Mouse (Mus musculus) midbrain, embryonic 14.5 days (tissue): Measurements from ENCODE around the gene Polr2i. TPM values are rescaled to one million over a fixed set of nuclear protein-coding genes. Genes with fewer than 3 reads are reported as not detected.

ENCODE experiments used
- ATAC-seq: fragments of 200-750 bp; cut with Nextera tagmentation; 2 replicates; pipeline ENCODE4 v1.8.0; 2017; ENCODE audit warnings: moderate number of reproducible peaks, moderate library complexity; ENCODE audit not compliant: low FRiP score, low TSS enrichment
- DNase-seq: peaks from one replicate; pipeline ENCODE4 v3.0.0-alpha.2; 2015
- H3K27ac ChIP-seq: fragments of 300-500 bp; sonication (generic); replicated peaks from 2 replicates; pipeline ENCODE4 v1.5.1; 2014; ENCODE audit warnings: mild to moderate bottlenecking, low read depth, low read length, moderate library complexity
- H3K27me3 ChIP-seq: fragments of 300-500 bp; sonication (generic); 2 replicates; pipeline ENCODE4 v1.6.1; 2014; ENCODE audit warnings: low read length, control low read depth, mixed read lengths; ENCODE audit not compliant: control insufficient read depth, insufficient read depth
- H3K36me3 ChIP-seq: fragments of 300-500 bp; sonication (generic); 2 replicates; pipeline ENCODE4 v1.6.1; 2014; ENCODE audit warnings: low read length, control low read depth; ENCODE audit not compliant: control insufficient read depth, insufficient read depth
- H3K4me1 ChIP-seq: fragments of 300-500 bp; sonication (generic); 2 replicates; pipeline ENCODE4 v1.6.1; 2014; ENCODE audit warnings: mild to moderate bottlenecking, antibody characterized with exemption, low read length, control low read depth; ENCODE audit not compliant: control insufficient read depth, insufficient read depth
- H3K4me2 ChIP-seq: fragments of 300-500 bp; sonication (generic); 2 replicates; pipeline ENCODE4 v1.6.1; 2014; ENCODE audit warnings: mild to moderate bottlenecking, low read length, moderate library complexity
- H3K4me3 ChIP-seq: fragments of 300-500 bp; sonication (generic); replicated peaks from 2 replicates; pipeline ENCODE4 v1.5.1; 2014; ENCODE audit warnings: low read depth, low read length
- H3K9ac ChIP-seq: fragments of 300-500 bp; sonication (generic); replicated peaks from 2 replicates; pipeline ENCODE4 v1.6.1; 2014; ENCODE audit warnings: mild to moderate bottlenecking, low read length, moderate library complexity
- H3K9me3 ChIP-seq: fragments of 300-500 bp; sonication (generic); 2 replicates; pipeline ENCODE4 v1.6.1; 2016; ENCODE audit warnings: low read length, control low read depth, mixed read lengths; ENCODE audit not compliant: control insufficient read depth
- WGBS: fragments of 180-500 bp; shearing (Covaris S2); extraction: QIAGEN DNeasy Blood & Tissue Kit; methylation state at CpG from one replicate; pipeline ENCODE4 v1.1.7; 2014; 5-methylcytosine and 5-hydroxymethylcytosine counted together
- polyA plus RNA-seq: library from polyadenylated mRNA; unstranded; fragments of >200 nt; fragmentation: Nextera tagmentation; extraction: Ambion mirVana; gene quantifications from 2 replicates; pipeline ENCODE4 v1.2.1, GENCODE M21; 2014

Polr2i gene
- polyA plus RNA-seq, 1 experiment from 2014 or later, result 176 TPM

DNA sequence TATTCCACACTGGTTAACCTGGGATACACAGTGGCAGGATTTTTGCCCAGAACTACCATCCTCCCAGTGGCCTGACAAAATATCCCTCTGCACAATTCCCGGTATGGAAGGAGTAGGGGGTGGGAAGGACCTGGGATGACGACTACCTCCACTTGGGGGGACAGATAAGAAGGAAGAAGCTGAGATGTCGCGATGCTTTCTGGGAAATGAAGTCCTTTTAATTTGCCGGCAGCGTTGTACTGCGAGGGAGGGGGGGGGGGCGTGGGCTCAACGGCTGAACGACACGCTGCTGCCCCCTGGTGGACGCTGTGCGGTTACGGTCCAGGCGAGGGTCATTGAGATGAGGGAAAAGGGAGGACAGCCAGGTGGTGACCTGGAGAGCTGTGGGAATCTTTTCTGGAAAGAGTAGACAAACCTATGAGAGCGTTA lies 15.0 kb upstream of the Polr2i start:
- Histone ChIP-seq H3K4me2 (peak overlapping the region; percentile 39), H3K36me3 (no peaks in the 10 kb centered on the region), H3K9me3 (no peaks in the 10 kb centered on the region), H3K4me1 (peaks cover 7% of the 10 kb centered on the region; the same call in 1 of the 2 replicates), H3K27ac (peak overlapping the region; percentile 20; the same call in 1 of the 2 replicates), H3K27me3 (no peaks in the 10 kb centered on the region), H3K9ac (no peak overlapping the region; the same call in 1 of the 2 replicates), H3K4me3 (no peak overlapping the region)
- 1% methylated on average over 16 of the region's 16 CpGs for WGBS
- DNase-seq (peak; percentile 96), ATAC-seq (peak; percentile 81)

DNA sequence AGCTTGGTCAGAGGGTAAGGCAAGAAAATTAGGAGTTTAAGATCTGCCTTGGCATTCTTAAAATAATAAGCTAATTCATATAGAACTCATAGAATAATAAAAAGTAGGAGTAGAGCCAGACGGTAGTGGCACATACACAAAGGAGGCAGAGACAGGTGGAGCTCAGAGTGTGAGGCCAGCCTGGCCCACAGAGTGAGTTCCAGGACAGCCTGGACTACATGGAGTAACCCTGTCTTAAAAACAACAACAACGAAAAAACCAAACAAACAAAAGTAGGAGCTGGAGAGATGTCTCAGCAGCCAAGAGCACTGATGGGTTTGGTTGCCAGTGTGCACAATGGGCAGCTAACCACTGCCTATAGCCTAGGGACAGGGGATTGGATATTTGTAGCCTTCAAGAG lies 14.5 kb upstream of the Polr2i start:
- H3K4me3 ChIP-seq, result no peak overlapping the region
- H3K36me3 ChIP-seq, result no peaks in the 10 kb centered on the region
- no peak for ATAC-seq
- no peak overlapping the region for H3K27ac ChIP-seq
- H3K4me2 ChIP-seq, result peak overlapping the region; percentile 39; the same call in 1 of the 2 replicates
- no peak for DNase-seq
- WGBS, result 83% methylated on average over 2 of the region's 2 CpGs
- peaks cover 7% of the 10 kb centered on the region; the same call in 1 of the 2 replicates for H3K4me1 ChIP-seq
- H3K9me3 ChIP-seq, result no peaks in the 10 kb centered on the region
- H3K9ac ChIP-seq, result no peak overlapping the region
- no peaks in the 10 kb centered on the region for H3K27me3 ChIP-seq

DNA sequence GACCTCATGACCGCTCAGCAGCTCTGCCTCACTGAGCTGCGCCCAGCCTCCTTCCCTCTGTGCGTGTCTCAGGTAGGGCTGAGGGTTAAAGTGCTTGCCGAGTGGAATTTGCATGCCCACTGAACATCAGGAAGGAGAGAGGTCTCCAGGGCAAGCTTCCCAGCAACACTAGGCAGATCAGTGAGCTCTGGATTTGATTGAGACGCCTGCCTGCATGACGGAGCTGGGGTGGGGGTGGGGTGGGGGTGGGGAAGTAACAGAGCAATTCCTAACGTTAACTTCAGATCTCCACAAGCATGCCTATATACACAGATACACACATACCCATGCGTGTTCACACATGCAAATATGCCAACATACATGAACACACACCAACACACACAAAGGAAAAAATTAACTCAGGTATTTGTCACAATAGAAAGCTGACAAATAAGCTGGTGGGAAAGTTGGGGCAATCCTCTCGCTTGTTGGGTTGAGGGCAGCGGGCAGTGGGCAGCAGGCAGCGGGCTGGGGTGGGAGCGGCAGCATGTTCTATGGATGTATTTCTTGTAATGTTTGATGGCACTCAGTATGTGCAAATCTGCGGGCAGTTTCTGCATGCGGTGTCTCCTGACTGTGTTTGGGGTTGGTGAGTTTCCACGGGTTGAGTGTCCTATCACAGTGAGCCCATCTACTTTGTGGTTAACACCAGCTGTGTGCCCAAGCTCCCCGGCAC lies 12.3 kb upstream of the Polr2i start:
- peak overlapping the region; percentile 57 for H3K9ac ChIP-seq
- peak; percentile 87 for DNase-seq
- 4% methylated on average over 16 of the region's 16 CpGs for WGBS
- H3K9me3 ChIP-seq, result no peaks in the 10 kb centered on the region
- H3K27ac ChIP-seq, result peak overlapping the region; percentile 62
- peak overlapping the region; percentile 91 for H3K4me2 ChIP-seq
- H3K27me3 ChIP-seq, result no peaks in the 10 kb centered on the region
- H3K36me3 ChIP-seq, result peaks cover 16% of the 10 kb centered on the region
- peaks cover 7% of the 10 kb centered on the region; the same call in 1 of the 2 replicates for H3K4me1 ChIP-seq
- H3K4me3 ChIP-seq, result peak overlapping the region; percentile 43
- peak; percentile 56 for ATAC-seq

DNA sequence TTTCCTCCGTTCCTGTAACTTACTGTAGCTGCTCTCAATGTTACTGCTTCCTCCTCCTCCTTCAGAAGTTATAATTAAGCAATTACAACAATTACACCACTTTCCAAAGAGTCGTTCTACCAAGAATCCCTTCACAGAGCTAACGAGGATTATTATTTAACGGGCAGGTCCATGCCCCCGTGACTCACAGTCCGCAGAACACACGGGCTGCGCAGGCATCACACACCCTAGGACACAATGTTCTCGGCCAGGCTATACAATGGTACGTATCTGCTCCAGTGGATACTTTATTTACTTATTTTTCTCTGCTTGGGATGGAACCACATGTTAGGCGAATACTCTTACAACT lies 11.8 kb upstream of the Polr2i start:
- peaks cover 7% of the 10 kb centered on the region; the same call in 1 of the 2 replicates for H3K4me1 ChIP-seq
- DNase-seq, result no peak
- 0 out of 2 replicates have a peak overlapping the region, but pooled peaks have one; percentile 62 for H3K27ac ChIP-seq
- no peaks in the 10 kb centered on the region for H3K9me3 ChIP-seq
- no peaks in the 10 kb centered on the region for H3K27me3 ChIP-seq
- H3K9ac ChIP-seq, result peak overlapping the region; percentile 57
- 29% methylated on average over 11 of the region's 11 CpGs for WGBS
- H3K36me3 ChIP-seq, result peaks cover 21% of the 10 kb centered on the region
- no peak for ATAC-seq
- H3K4me3 ChIP-seq, result peak overlapping the region; percentile 43
- peak overlapping the region; percentile 91 for H3K4me2 ChIP-seq

DNA sequence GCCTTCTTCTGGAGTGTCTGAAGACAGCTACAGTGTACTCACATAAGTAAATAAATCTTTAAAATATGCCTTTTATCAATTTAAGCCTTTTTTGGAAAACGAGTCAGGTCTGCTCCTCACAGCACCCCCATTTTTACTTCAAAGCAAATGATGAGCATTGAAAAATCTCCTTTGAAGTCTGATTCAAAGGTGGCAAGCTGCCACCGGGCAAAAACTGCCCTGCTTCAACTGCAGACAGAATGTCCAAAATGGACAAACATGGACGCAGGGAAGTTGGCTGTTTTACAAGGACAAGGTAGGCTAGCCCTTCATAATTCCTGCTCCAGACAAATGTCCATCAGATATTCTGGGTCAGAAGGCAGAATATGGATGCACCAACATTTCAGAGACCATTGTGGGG lies 10.3 kb upstream of the Polr2i start:
- DNase-seq, result no peak
- no peak for ATAC-seq
- Histone ChIP-seq H3K27me3 (no peaks in the 10 kb centered on the region), H3K36me3 (peaks cover 34% of the 10 kb centered on the region), H3K4me3 (no peak overlapping the region), H3K9me3 (no peaks in the 10 kb centered on the region), H3K27ac (no peak overlapping the region), H3K4me2 (no peak overlapping the region), H3K4me1 (peaks cover 7% of the 10 kb centered on the region; the same call in 1 of the 2 replicates), H3K9ac (no peak overlapping the region)
- 90% methylated on average over 3 of the region's 3 CpGs for WGBS

DNA sequence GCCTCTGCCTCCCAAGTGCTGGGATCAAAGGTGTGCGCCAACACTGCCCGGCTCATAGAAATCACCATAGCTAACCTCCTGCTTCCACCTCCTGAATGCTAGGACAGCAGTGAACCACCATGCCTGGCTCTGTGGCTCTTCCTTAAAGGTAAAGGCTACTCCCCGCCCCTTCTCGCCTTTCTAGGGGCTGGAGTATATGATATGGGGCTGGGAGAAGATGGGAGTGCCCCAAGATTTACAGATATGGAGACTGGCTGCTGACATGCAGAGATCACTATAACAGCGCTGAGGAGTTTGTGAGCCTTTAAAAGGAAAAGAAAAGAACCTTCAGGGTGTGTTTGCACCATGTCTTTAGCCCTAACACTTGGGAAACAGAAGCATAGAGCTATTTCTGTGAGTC lies 9.5 kb upstream of the Polr2i start:
- H3K9ac ChIP-seq, result no peak overlapping the region
- no peaks in the 10 kb centered on the region for H3K9me3 ChIP-seq
- DNase-seq, result no peak
- H3K4me3 ChIP-seq, result no peak overlapping the region
- ATAC-seq, result no peak
- H3K4me2 ChIP-seq, result no peak overlapping the region
- H3K27ac ChIP-seq, result no peak overlapping the region
- no peaks in the 10 kb centered on the region for H3K27me3 ChIP-seq
- peaks cover 41% of the 10 kb centered on the region for H3K36me3 ChIP-seq
- H3K4me1 ChIP-seq, result peaks cover 7% of the 10 kb centered on the region; the same call in 1 of the 2 replicates
- WGBS, result 93% methylated on average over 5 of the region's 5 CpGs

DNA sequence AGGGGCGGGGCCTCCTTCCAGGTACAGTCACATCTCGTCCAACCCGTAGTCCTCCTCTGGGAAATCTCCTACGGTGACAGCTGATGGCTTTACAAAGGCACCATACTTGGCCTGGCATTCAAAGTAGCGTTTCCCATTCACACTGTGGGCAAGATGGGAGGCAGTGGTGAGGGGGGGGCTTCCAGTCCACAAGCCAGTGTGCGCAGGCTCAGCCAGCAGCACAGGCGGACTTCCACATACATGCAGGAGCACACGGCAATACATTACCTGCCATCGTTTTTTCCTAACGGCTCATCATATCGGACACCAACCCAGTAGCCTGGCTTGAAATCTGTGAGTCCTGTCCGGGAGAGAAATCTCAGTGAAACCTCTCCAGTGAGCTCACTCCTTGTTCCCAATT lies 7.5 kb upstream of the Polr2i start:
- DNase-seq (no peak), ATAC-seq (no peak)
- H3K9me3 ChIP-seq, result no peaks in the 10 kb centered on the region
- H3K4me2 ChIP-seq, result no peak overlapping the region
- no peak overlapping the region for H3K27ac ChIP-seq
- H3K4me3 ChIP-seq, result no peak overlapping the region
- 93% methylated on average over 12 of the region's 12 CpGs for WGBS
- peaks cover 7% of the 10 kb centered on the region; the same call in 1 of the 2 replicates for H3K4me1 ChIP-seq
- no peak overlapping the region for H3K9ac ChIP-seq
- peaks cover 54% of the 10 kb centered on the region for H3K36me3 ChIP-seq
- H3K27me3 ChIP-seq, result no peaks in the 10 kb centered on the region

DNA sequence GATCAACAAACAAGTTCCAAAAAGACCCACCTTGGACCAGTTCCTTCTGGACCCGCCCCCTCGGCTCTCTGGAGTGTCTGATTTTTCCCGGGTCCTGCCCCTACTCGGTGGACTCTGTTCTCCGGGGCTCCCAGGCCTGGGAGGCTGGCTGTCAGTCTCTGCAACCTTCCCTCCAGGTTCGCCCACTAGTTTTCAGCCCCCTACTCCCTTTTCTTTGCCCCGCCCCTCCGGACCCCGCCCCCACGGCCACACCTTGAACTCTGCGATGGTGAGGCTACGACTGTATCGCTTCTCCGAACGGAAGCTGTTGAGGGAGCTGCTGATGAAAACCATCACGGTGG lies 450 bp upstream of the Polr2i start:
- Histone ChIP-seq H3K9me3 (no peaks in the 10 kb centered on the region), H3K27me3 (no peaks in the 10 kb centered on the region), H3K9ac (peak overlapping the region; percentile 74), H3K27ac (peak overlapping the region; percentile 94), H3K4me1 (peaks cover 19% of the 10 kb centered on the region), H3K36me3 (peaks cover 51% of the 10 kb centered on the region), H3K4me3 (peak overlapping the region; percentile 73), H3K4me2 (peak overlapping the region; percentile 74)
- no peak; the same call in 1 of the 2 replicates for ATAC-seq
- no peak for DNase-seq
- WGBS, result under 1% methylated on average over 16 of the region's 16 CpGs

DNA sequence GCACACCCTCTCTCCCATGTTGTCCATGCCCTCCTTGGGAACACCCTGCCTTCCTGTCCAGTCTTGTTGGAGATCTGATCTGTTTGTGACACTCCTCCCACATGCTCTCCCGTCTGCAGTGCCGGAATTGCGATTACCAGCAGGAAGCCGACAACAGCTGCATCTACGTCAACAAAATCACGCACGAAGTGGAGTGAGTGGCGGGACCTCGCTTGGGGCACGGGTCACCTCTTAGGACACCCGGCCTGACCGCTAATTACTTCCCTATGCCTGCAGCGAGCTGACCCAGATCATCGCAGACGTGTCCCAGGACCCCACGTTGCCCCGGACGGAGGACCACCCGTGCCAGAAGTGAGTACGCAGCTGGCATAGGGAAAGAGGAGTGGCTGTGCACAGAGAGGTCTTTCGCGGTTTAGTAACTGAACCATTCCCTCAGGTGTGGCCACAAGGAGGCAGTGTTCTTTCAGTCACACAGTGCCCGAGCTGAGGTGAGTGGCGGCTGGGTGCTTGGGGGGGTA lies 942 bp downstream of the Polr2i start:
- Histone ChIP-seq H3K27me3 (no peaks in the 10 kb centered on the region), H3K4me2 (peak overlapping the region; percentile 69), H3K4me3 (peak overlapping the region; percentile 73), H3K36me3 (peaks cover 37% of the 10 kb centered on the region), H3K27ac (peak overlapping the region; percentile 94), H3K9me3 (no peaks in the 10 kb centered on the region), H3K9ac (peak overlapping the region; percentile 74), H3K4me1 (peaks cover 19% of the 10 kb centered on the region)
- WGBS, result 5% methylated on average over 24 of the region's 24 CpGs
- ATAC-seq (no peak; the same call in 1 of the 2 replicates), DNase-seq (peak; percentile 62)
